Mouse (Mus musculus) stomach, embryonic 14.5 days (tissue): ENCODE measurements around the gene Srsf6. TPM values are rescaled to one million over a fixed set of nuclear protein-coding genes. Genes with fewer than 3 reads are reported as not detected.

Source experiments
- ATAC-seq: fragments of 200-750 bp; cut with Nextera tagmentation; 2 replicates; pipeline ENCODE4 v1.8.0; 2017; ENCODE audit warnings: low read depth, moderate TSS enrichment; ENCODE audit not compliant: insufficient number of reproducible peaks, insufficient read depth, low FRiP score
- H3K27ac ChIP-seq: fragments of 300-500 bp; sonication (generic); 2 replicates; pipeline ENCODE4 v1.5.1; 2014; ENCODE audit warnings: mild to moderate bottlenecking, low read length, moderate library complexity, mixed read lengths
- H3K27me3 ChIP-seq: fragments of 300-500 bp; sonication (generic); 2 replicates; pipeline ENCODE4 v1.6.1; 2014; ENCODE audit warnings: low read length, control low read depth, mixed read lengths; ENCODE audit not compliant: control insufficient read depth, insufficient read depth
- H3K36me3 ChIP-seq: fragments of 300-500 bp; sonication (generic); 2 replicates; pipeline ENCODE4 v1.6.1; 2014; ENCODE audit warnings: mild to moderate bottlenecking, control low read depth, low read length, moderate library complexity, mixed read lengths; ENCODE audit not compliant: control insufficient read depth, insufficient read depth
- H3K4me1 ChIP-seq: fragments of 300-500 bp; sonication (generic); 2 replicates; pipeline ENCODE4 v1.6.1; 2014; ENCODE audit warnings: low read length, control low read depth, mixed read lengths; ENCODE audit not compliant: control insufficient read depth, insufficient read depth
- H3K4me2 ChIP-seq: fragments of 300-500 bp; sonication (generic); replicated peaks from 2 replicates; pipeline ENCODE4 v1.6.1; 2014; ENCODE audit warnings: low read depth, low read length, control low read depth
- H3K4me3 ChIP-seq: fragments of 300-500 bp; sonication (generic); 2 replicates; pipeline ENCODE4 v1.5.1; 2014; ENCODE audit warnings: low read depth, low read length, control low read depth
- H3K9ac ChIP-seq: fragments of 300-500 bp; sonication (generic); replicated peaks from 2 replicates; pipeline ENCODE4 v1.6.1; 2014; ENCODE audit warnings: low read depth, mild to moderate bottlenecking, control low read depth, low read length, moderate library complexity, mixed read lengths
- H3K9me3 ChIP-seq: fragments of 300-500 bp; sonication (generic); 2 replicates; pipeline ENCODE4 v1.6.1; 2016; ENCODE audit warnings: low read depth, low read length, control low read depth; ENCODE audit not compliant: control insufficient read depth
- WGBS: fragments of 180-500 bp; shearing (Covaris S2); extraction: QIAGEN DNeasy Blood & Tissue Kit; methylation state at CpG from one replicate; pipeline ENCODE4 v1.1.7; 2014; 5-methylcytosine and 5-hydroxymethylcytosine counted together
- polyA plus RNA-seq: library from polyadenylated mRNA; unstranded; fragments of >200 nt; fragmentation: Nextera tagmentation; extraction: Ambion mirVana; gene quantifications from 2 replicates; pipeline ENCODE4 v1.2.1, GENCODE M21; 2014

The Srsf6 gene
- polyA plus RNA-seq, 1 experiment from 2014 or later: 193 TPM

DNA sequence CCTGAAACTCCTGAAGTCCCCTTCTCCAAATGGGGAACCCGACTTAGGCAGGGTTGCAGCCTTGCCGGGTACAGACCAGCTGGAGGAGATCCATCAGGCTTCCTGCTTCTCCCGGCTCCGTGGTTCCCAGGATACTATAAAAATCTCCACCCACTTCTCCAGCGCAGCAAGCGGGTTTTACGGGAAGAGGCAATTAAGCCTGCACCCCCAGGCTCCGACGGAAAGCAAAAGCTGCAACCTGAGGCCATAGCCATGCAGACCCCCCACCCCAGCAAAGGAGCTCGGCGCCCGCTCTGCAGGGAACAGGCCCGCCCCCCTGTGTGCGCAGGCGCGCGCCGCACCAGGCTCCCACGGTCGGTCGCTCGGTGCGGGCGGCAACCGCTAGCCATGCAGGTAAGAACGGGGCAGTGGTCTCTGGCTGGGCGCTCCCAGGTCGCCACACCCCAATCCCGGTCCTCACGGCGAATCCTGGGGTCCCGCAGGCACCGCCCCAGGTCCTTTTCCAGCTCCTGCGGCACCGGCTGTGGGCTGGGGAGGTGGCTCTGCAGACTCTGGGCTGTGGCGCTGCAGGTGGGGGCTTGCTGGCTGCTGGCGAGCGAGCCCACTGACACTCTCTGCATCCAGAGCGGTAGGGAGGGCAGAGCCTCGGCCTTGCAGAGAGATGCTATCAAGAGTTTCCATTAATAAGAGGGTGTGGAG lies 12.0 kb downstream of the Srsf6 start, which contains the start of gene L3mbtl1:
Gene L3mbtl1 (plus strand): TSS at position 325 of the 699 bp plus-strand sequence.
- Histone ChIP-seq H3K4me3 (peak within 1 kb of the TSS; percentile 47), H3K27me3 (no peaks in the 10 kb centered on the region), H3K9me3 (no peaks in the 10 kb centered on the region), H3K4me1 (peaks cover 3% of the 10 kb centered on the region; the same call in 1 of the 2 replicates), H3K27ac (no peak within 1 kb of the TSS), H3K9ac (peak within 1 kb of the TSS; percentile 8), H3K36me3 (peaks cover 12% of the 10 kb centered on the region; the same call in 1 of the 2 replicates), H3K4me2 (peak within 1 kb of the TSS; percentile 97)
- WGBS: under 1% methylated on average over 39 of the region's 40 CpGs
- ATAC-seq: no peak

DNA sequence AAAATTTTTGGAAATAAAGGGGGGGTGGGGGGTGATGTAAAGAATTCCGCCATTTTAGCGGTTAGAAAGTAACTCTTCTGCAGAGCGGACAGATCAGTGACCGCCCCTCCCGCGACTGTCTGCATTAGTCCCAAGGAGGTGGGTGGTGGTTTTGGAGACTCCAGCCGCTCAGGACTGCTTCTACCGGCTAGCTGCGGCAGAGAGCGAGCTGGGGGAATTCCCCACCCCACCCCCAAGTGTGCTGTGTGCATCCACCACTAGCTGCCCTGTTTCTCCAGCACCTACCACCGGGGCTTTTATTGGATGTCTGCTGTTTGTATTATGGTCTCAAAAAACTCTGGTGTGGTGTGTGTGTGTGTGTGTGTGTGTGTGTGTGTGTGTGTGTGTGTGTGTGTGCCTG lies 12.6 kb downstream of the Srsf6 start:
- no peak for ATAC-seq
- peaks cover 6% of the 10 kb centered on the region; the same call in 1 of the 2 replicates for H3K36me3 ChIP-seq
- WGBS: 9% methylated on average over 11 of the region's 11 CpGs
- no peaks in the 10 kb centered on the region for H3K27me3 ChIP-seq
- H3K9ac ChIP-seq: no peak overlapping the region
- no peak overlapping the region for H3K27ac ChIP-seq
- H3K4me2 ChIP-seq: peak overlapping the region; percentile 97
- H3K9me3 ChIP-seq: no peaks in the 10 kb centered on the region
- H3K4me3 ChIP-seq: peak overlapping the region; percentile 47; the same call in 1 of the 2 replicates
- H3K4me1 ChIP-seq: peaks cover 3% of the 10 kb centered on the region; the same call in 1 of the 2 replicates

DNA sequence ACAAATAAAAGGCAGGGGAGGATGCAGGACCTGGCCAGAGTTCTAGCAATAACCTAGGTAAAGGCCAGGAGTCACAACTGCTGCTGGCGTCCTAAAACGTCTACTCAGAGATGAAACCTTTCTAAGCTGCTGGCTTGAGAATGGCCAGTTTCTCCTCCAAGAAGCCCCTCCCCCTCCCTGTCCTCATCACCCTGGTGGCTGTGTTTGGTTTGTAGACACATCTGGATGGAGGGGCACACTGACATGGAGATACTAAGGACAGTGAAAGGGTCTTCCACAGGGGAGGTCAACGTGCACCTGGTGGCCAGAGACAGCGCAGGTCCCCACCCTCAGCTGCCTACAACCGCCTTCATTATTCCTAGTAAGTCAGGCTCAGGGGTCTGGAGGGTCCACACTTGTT lies 15.6 kb downstream of the Srsf6 start:
- H3K27me3 ChIP-seq: no peaks in the 10 kb centered on the region
- no peak for ATAC-seq
- H3K4me1 ChIP-seq: peaks cover 3% of the 10 kb centered on the region; the same call in 1 of the 2 replicates
- no peak overlapping the region for H3K4me3 ChIP-seq
- H3K36me3 ChIP-seq: no peaks in the 10 kb centered on the region
- H3K9ac ChIP-seq: no peak overlapping the region
- H3K27ac ChIP-seq: no peak overlapping the region
- H3K9me3 ChIP-seq: no peaks in the 10 kb centered on the region
- 66% methylated on average over 5 of the region's 5 CpGs for WGBS
- no peak overlapping the region for H3K4me2 ChIP-seq

DNA sequence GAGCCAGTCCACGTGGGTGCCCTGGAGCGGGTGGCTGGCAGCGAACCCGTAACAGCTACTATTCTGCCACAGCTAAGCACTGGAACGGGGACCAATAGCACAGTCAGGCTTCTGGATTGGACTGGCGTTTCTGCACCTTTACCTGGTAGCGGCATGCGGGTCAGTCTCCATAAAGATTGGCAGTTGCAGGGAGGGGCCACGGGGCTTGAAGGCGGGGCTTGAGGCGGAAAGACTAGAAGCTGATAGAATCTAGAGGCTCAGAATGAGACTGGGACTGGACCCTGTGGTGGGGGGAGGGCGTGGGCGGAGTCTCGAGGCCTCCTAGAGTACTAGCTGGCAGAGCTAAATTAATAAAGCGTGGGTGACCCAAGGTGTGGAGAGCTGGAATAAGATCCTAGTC lies 16.4 kb downstream of the Srsf6 start:
- Histone ChIP-seq H3K4me2 (peak overlapping the region; percentile 29; the same call in 1 of the 2 replicates), H3K9ac (no peak overlapping the region), H3K4me1 (peaks cover 3% of the 10 kb centered on the region; the same call in 1 of the 2 replicates), H3K4me3 (no peak overlapping the region), H3K27ac (no peak overlapping the region), H3K27me3 (no peaks in the 10 kb centered on the region), H3K9me3 (no peaks in the 10 kb centered on the region), H3K36me3 (no peaks in the 10 kb centered on the region)
- peak; percentile 53; the same call in 1 of the 2 replicates for ATAC-seq
- 35% methylated on average over 15 of the region's 15 CpGs for WGBS

DNA sequence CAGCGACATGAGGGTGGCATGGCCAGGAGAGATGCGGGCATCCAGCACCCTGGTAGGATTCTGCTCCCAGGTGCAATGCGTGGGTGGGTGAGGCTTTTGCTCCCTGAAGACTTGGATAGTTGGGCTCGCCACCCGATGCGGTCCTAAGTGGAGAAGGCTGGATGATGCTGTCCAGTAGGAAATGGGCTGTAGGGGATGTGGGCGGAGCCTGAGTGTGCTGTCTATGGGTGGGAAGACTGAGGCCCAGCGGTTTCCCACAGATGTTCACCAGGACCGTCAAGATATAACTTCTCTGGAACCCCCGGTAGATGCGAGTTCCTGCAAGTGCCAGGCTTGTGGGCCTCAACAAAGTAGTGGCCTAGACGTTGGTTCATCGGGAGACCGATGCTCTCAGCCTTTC lies 16.9 kb downstream of the Srsf6 start:
- ATAC-seq: no peak
- H3K9me3 ChIP-seq: no peaks in the 10 kb centered on the region
- 65% methylated on average over 14 of the region's 14 CpGs for WGBS
- H3K4me1 ChIP-seq: peaks cover 3% of the 10 kb centered on the region; the same call in 1 of the 2 replicates
- H3K36me3 ChIP-seq: no peaks in the 10 kb centered on the region
- H3K9ac ChIP-seq: no peak overlapping the region
- no peak overlapping the region for H3K4me3 ChIP-seq
- peak overlapping the region; percentile 29; the same call in 1 of the 2 replicates for H3K4me2 ChIP-seq
- no peak overlapping the region for H3K27ac ChIP-seq
- no peaks in the 10 kb centered on the region for H3K27me3 ChIP-seq

DNA sequence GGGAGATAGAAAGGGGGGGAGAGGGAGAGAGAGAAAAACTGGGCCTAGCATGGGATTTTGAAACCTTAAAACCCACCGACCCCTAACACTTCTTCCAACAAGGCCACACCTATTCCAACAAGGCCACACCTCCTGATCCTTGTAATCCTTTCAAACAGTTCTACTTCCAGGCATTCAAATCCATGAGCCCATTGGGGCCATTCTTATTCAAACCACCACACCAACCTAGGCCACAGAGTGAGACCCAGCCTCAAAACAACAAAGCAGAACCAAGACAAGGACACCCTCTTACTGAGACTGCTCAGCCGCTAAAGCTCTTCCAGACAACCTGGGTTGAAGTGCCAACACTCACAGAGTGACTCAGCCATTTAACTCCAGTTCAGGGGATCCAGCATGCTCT lies 19.4 kb downstream of the Srsf6 start:
- no peaks in the 10 kb centered on the region for H3K4me1 ChIP-seq
- no peak overlapping the region for H3K9ac ChIP-seq
- no peaks in the 10 kb centered on the region for H3K27me3 ChIP-seq
- H3K9me3 ChIP-seq: no peaks in the 10 kb centered on the region
- no peak for ATAC-seq
- no peak overlapping the region for H3K4me2 ChIP-seq
- 93% methylated on average over 2 of the region's 2 CpGs for WGBS
- H3K27ac ChIP-seq: no peak overlapping the region
- H3K36me3 ChIP-seq: no peaks in the 10 kb centered on the region
- H3K4me3 ChIP-seq: no peak overlapping the region

DNA sequence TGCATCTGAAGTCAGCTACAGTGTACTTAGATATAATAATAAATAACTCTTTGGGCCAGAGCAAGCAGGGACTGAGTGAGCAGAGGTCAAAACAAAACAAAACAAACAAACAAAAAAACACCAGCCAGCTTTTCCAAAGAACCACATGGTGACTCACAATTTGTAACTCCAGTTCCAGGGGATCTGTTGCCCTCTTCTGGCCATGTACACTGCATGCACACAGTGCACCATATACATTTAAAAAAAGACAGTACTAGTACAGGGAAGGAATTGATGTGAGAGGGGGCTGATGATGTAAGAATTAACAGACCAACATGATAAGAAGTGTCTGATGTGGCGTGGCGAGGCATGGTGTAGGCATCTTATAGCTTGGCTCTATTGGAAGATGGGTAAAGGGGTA lies 25.5 kb downstream of the Srsf6 start:
- H3K27ac ChIP-seq: no peak overlapping the region
- no peaks in the 10 kb centered on the region for H3K4me1 ChIP-seq
- no peak overlapping the region for H3K4me2 ChIP-seq
- 93% methylated on average over 2 of the region's 2 CpGs for WGBS
- ATAC-seq: no peak
- no peaks in the 10 kb centered on the region for H3K36me3 ChIP-seq
- no peaks in the 10 kb centered on the region for H3K9me3 ChIP-seq
- no peak overlapping the region for H3K9ac ChIP-seq
- H3K27me3 ChIP-seq: no peaks in the 10 kb centered on the region
- no peak overlapping the region for H3K4me3 ChIP-seq

DNA sequence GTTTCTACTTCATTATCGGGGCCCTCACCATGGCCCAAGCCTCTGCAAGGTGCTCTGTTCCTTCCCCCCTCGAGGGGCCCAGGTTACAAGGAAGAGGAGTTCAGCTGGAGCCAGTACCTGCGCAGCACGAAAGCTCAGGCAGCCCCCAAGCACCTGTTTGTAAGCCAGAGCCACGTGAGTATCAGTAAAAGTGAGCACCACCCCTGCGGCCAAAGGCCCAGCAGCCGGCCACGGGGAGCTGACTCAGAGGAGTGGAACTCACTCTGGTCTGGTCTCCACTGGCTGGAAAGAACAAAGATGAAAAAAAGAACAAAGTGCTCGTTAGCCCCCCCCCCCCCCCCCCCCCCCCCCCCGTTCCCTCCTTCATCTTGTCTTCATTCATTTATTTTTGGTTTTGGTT lies 30.0 kb downstream of the Srsf6 start:
- 72% methylated on average over 9 of the region's 10 CpGs for WGBS
- no peak for ATAC-seq

More for the DNA sequence above, 30.0 kb downstream of the Srsf6 start:
- Histone ChIP-seq H3K9me3 (no peaks in the 10 kb centered on the region), H3K4me3 (no peak overlapping the region), H3K27me3 (no peaks in the 10 kb centered on the region), H3K36me3 (no peaks in the 10 kb centered on the region), H3K4me2 (no peak overlapping the region), H3K4me1 (no peaks in the 10 kb centered on the region), H3K9ac (no peak overlapping the region), H3K27ac (no peak overlapping the region)
